Mouse (Mus musculus): ENCODE data around the gene Ampd3. TPM values are rescaled to one million over a fixed set of nuclear protein-coding genes. Genes with fewer than 3 reads are reported as not detected.

The Ampd3 gene
- polyA plus RNA-seq, 1 experiment from 2014 or later, result 8.8 TPM

DNA sequence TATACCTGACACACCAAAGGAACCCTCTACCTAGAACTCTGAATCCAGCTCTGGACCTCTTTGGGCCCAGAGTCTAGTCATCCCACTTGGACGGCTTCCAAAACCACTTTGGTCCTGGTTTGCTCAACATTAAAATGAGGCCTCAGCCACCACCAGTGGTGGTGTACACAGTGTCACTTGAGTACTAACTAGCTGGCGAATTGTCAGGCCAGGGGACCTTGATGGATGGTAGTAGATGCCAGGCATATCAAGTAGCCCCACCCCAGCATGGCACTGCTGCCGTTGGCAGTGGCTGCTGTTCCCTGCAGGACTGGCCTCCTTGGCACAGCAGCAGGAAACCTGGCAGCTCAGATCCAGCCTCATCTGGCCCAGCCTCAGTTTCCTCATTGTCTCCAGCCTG, 36.3 kb downstream of the Ampd3 start:
- 70% methylated on average over 3 of the region's 3 CpGs for WGBS
- no peaks in the 10 kb centered on the region for H3K9me3 ChIP-seq (ENCODE audit: control insufficient read depth, low read length)

GRCm38 (mm10) chr7:110807460-110808030, 39.5 kb downstream of the Ampd3 start:
- no peaks in the 10 kb centered on the region for H3K27me3 ChIP-seq (ENCODE audit: control insufficient read depth, insufficient read depth, low read length)
- no peak overlapping the region for H3K4me2 ChIP-seq (replicated peaks)
- no peak for DNase-seq (ENCODE audit: low spot score)
- H3K36me3 ChIP-seq (replicated peaks; ENCODE audit: control insufficient read depth, insufficient read depth), result peaks cover 10% of the 10 kb centered on the region; the same call in 1 of the 2 replicates
- no peaks in the 10 kb centered on the region for H3K9me3 ChIP-seq (ENCODE audit: control insufficient read depth, low read length)
- ATAC-seq (ENCODE audit: low FRiP score), result no peak
- no peaks in the 10 kb centered on the region for H3K4me1 ChIP-seq (replicated peaks; ENCODE audit: control insufficient read depth, insufficient read depth, low read length)
- H3K9ac ChIP-seq, result no peak overlapping the region
- 89% methylated on average over 13 of the region's 13 CpGs for WGBS
- H3K27ac ChIP-seq, result no peak overlapping the region
- no peak overlapping the region for H3K4me3 ChIP-seq (replicated peaks; ENCODE audit: low read length)

More for the DNA sequence above, 36.3 kb downstream of the Ampd3 start:
- ATAC-seq (ENCODE audit: low FRiP score), result peak; percentile 34; the same call in 1 of the 2 replicates
- H3K27me3 ChIP-seq (ENCODE audit: control insufficient read depth, insufficient read depth, low read length), result no peaks in the 10 kb centered on the region
- peak; percentile 46 for DNase-seq (ENCODE audit: low spot score)
- no peak overlapping the region for H3K27ac ChIP-seq
- H3K36me3 ChIP-seq (replicated peaks; ENCODE audit: control insufficient read depth, insufficient read depth), result no peaks in the 10 kb centered on the region
- H3K9ac ChIP-seq, result no peak overlapping the region
- H3K4me3 ChIP-seq (replicated peaks; ENCODE audit: low read length), result no peak overlapping the region
- H3K4me2 ChIP-seq (replicated peaks), result no peak overlapping the region
- no peaks in the 10 kb centered on the region for H3K4me1 ChIP-seq (replicated peaks; ENCODE audit: control insufficient read depth, insufficient read depth, low read length)

DNA sequence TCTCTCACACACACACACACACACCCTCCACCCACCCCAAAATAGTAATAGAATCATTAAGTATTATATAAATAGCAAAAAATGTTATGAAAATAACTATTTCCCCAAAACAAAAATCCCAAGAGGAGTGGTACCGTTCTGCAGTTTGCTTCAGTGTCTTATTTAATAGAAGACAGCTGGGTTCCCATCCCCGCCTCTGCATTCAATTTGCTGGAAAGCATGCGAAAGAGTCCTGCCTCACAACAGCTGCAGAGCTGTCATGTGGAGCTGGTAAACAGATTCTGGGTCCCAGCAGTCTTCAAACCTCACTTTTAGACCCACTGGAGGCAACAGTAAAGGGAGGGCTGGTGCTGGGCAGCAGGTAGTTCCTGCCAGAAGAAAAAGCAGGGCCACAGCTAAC, 41.0 kb downstream of the Ampd3 start:
- H3K36me3 ChIP-seq (replicated peaks; ENCODE audit: control insufficient read depth, insufficient read depth), result peaks cover 13% of the 10 kb centered on the region; the same call in 1 of the 2 replicates
- H3K27me3 ChIP-seq (ENCODE audit: control insufficient read depth, insufficient read depth, low read length), result no peaks in the 10 kb centered on the region
- H3K4me1 ChIP-seq (replicated peaks; ENCODE audit: control insufficient read depth, insufficient read depth, low read length), result no peaks in the 10 kb centered on the region
- WGBS, result 44% methylated on average over 3 of the region's 3 CpGs
- H3K27ac ChIP-seq, result no peak overlapping the region
- DNase-seq (ENCODE audit: low spot score) (no peak), ATAC-seq (ENCODE audit: low FRiP score) (no peak)
- no peaks in the 10 kb centered on the region for H3K9me3 ChIP-seq (ENCODE audit: control insufficient read depth, low read length)
- H3K4me2 ChIP-seq (replicated peaks), result no peak overlapping the region
- H3K4me3 ChIP-seq (replicated peaks; ENCODE audit: low read length), result no peak overlapping the region
- H3K9ac ChIP-seq, result no peak overlapping the region

DNA sequence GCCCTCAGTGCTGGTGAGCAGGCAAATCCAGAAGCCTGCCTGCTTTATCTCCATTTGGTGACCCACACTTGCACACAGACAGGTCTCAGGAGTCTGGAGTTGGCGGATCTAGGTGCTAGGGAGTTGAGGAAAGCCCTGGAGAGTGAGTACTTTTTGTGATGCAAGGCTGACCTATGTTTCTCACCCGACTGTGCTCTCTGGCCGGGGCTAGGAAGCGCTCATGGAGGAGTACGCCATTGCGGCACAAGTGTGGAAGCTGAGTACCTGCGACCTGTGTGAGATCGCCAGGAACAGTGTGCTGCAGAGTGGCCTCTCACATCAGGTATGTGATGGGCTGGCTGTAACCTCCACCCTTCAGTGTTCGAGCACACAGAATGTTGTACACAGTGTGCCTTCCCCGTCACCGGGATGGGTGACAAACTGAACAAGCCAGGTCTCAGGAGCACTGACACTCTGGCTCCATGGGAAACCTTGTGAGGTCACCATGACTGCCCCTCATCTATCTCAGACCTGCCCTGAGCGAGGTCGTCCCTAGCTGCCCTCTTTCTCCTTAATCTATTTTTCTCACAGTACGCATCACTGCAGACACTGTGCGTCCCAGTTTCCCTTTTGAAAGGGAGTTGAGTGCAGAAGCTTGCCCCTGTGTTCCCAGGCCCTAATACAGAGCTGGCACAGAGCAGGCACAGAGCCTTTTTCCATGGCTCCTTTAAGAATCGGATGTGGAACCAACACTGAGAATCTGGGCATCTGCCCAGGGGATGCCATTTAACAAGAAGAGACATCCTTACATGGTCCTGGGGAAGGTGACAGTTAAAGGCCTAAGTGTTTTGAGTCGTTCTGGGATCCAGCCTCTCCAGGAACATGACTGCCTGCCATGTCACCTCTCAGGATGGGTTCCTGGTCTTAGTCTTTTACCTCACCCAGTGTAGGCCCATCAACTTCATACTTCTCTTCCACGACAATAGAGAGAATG, 41.9 kb downstream of the Ampd3 start:
- Histone ChIP-seq H3K4me2 (replicated peaks) (no peak overlapping the region), H3K36me3 (replicated peaks; ENCODE audit: control insufficient read depth, insufficient read depth) (peaks cover 13% of the 10 kb centered on the region; the same call in 1 of the 2 replicates), H3K27me3 (ENCODE audit: control insufficient read depth, insufficient read depth, low read length) (no peaks in the 10 kb centered on the region), H3K9me3 (ENCODE audit: control insufficient read depth, low read length) (no peaks in the 10 kb centered on the region), H3K27ac (no peak overlapping the region), H3K4me3 (replicated peaks; ENCODE audit: low read length) (no peak overlapping the region), H3K9ac (no peak overlapping the region), H3K4me1 (replicated peaks; ENCODE audit: control insufficient read depth, insufficient read depth, low read length) (no peaks in the 10 kb centered on the region)
- DNase-seq (ENCODE audit: low spot score) (no peak), ATAC-seq (ENCODE audit: low FRiP score) (no peak)
- 81% methylated on average over 18 of the region's 18 CpGs for WGBS

DNA sequence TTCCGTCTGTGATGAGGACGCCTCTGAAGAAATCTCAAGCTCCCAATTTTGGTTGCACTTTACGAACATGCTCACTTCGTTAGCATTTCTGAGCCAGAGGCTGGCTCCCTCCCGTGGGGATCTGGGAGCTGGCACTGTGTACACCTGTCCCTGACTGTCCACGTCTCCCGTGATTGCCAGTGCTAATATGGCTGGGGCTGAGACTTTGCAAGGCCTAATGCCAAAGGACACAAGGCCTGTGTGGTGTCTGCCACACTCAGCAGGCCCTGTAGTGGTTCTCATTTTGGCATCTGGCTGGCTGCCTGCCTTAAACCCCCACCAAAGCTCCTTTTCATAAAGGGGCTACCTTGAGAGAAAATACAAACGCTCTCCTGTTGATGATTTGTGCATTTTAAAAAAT, 43.0 kb downstream of the Ampd3 start:
- Histone ChIP-seq H3K36me3 (replicated peaks; ENCODE audit: control insufficient read depth, insufficient read depth) (peaks cover 13% of the 10 kb centered on the region; the same call in 1 of the 2 replicates), H3K4me1 (replicated peaks; ENCODE audit: control insufficient read depth, insufficient read depth, low read length) (no peaks in the 10 kb centered on the region), H3K4me2 (replicated peaks) (no peak overlapping the region), H3K9ac (no peak overlapping the region), H3K4me3 (replicated peaks; ENCODE audit: low read length) (no peak overlapping the region), H3K27ac (no peak overlapping the region), H3K9me3 (ENCODE audit: control insufficient read depth, low read length) (no peaks in the 10 kb centered on the region), H3K27me3 (ENCODE audit: control insufficient read depth, insufficient read depth, low read length) (no peaks in the 10 kb centered on the region)
- ATAC-seq (ENCODE audit: low FRiP score), result no peak
- WGBS, result 81% methylated on average over 8 of the region's 8 CpGs
- DNase-seq (ENCODE audit: low spot score), result no peak

GRCm38 (mm10) chr7:110811529-110811928, 43.5 kb downstream of the Ampd3 start:
- ATAC-seq (ENCODE audit: low FRiP score) (no peak), DNase-seq (ENCODE audit: low spot score) (no peak)
- Histone ChIP-seq H3K4me1 (replicated peaks; ENCODE audit: control insufficient read depth, insufficient read depth, low read length) (no peaks in the 10 kb centered on the region), H3K4me3 (replicated peaks; ENCODE audit: low read length) (no peak overlapping the region), H3K9me3 (ENCODE audit: control insufficient read depth, low read length) (no peaks in the 10 kb centered on the region), H3K4me2 (replicated peaks) (no peak overlapping the region), H3K27me3 (ENCODE audit: control insufficient read depth, insufficient read depth, low read length) (no peaks in the 10 kb centered on the region), H3K27ac (no peak overlapping the region), H3K9ac (no peak overlapping the region), H3K36me3 (replicated peaks; ENCODE audit: control insufficient read depth, insufficient read depth) (peaks cover 13% of the 10 kb centered on the region; the same call in 1 of the 2 replicates)
- WGBS, result 82% methylated on average over 5 of the region's 5 CpGs

- H3K9me3 ChIP-seq (ENCODE audit: control insufficient read depth, low read length), result no peaks in the 10 kb centered on the region
- H3K36me3 ChIP-seq (replicated peaks; ENCODE audit: control insufficient read depth, insufficient read depth), result peaks cover 13% of the 10 kb centered on the region; the same call in 1 of the 2 replicates
- DNase-seq (ENCODE audit: low spot score) (no peak), ATAC-seq (ENCODE audit: low FRiP score) (no peak)
- H3K4me2 ChIP-seq (replicated peaks), result no peak overlapping the region
- H3K9ac ChIP-seq, result no peak overlapping the region
- no peak overlapping the region for H3K27ac ChIP-seq
- no peak overlapping the region for H3K4me3 ChIP-seq (replicated peaks; ENCODE audit: low read length)
- 100% methylated on average over 1 of the region's 1 CpGs for WGBS
- H3K27me3 ChIP-seq (ENCODE audit: control insufficient read depth, insufficient read depth, low read length), result no peaks in the 10 kb centered on the region
- H3K4me1 ChIP-seq (replicated peaks; ENCODE audit: control insufficient read depth, insufficient read depth, low read length), result no peaks in the 10 kb centered on the region
Observed at GRCm38 (mm10) chr7:110813983-110814382, 46.0 kb downstream of the Ampd3 start.

DNA sequence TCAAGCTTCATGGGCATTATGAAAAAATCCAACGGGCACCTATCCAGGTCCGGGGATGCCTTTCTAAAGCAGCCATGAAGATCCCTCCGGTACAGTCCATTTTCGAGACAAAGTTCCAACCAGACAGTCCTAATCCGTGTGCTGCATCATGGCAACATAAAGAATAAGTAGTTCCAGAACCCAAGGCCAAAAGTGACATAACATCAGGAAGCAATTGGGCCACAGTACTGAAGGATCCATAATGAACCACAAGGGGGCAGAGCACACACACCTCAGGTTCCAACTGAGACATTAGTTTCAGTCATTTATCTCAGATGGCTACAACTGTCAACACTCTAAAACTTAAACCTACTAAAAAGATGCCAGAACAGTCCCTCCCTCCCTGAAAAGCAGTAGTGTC, 48.0 kb downstream of the Ampd3 start:
- no peaks in the 10 kb centered on the region for H3K4me1 ChIP-seq (replicated peaks; ENCODE audit: control insufficient read depth, insufficient read depth, low read length)
- 74% methylated on average over 5 of the region's 5 CpGs for WGBS
- H3K9ac ChIP-seq, result no peak overlapping the region
- H3K4me3 ChIP-seq (replicated peaks; ENCODE audit: low read length), result no peak overlapping the region
- no peaks in the 10 kb centered on the region for H3K27me3 ChIP-seq (ENCODE audit: control insufficient read depth, insufficient read depth, low read length)
- H3K36me3 ChIP-seq (replicated peaks; ENCODE audit: control insufficient read depth, insufficient read depth), result peaks cover 20% of the 10 kb centered on the region
- no peaks in the 10 kb centered on the region for H3K9me3 ChIP-seq (ENCODE audit: control insufficient read depth, low read length)
- DNase-seq (ENCODE audit: low spot score) (peak; percentile 80), ATAC-seq (ENCODE audit: low FRiP score) (no peak)
- H3K27ac ChIP-seq, result no peak overlapping the region
- no peak overlapping the region for H3K4me2 ChIP-seq (replicated peaks)

GRCm38 (mm10) chr7:110818206-110818605, 50.2 kb downstream of the Ampd3 start:
- Histone ChIP-seq H3K4me2 (replicated peaks) (no peak overlapping the region), H3K9ac (no peak overlapping the region), H3K27ac (no peak overlapping the region), H3K36me3 (replicated peaks; ENCODE audit: control insufficient read depth, insufficient read depth) (peaks cover 8% of the 10 kb centered on the region), H3K4me1 (replicated peaks; ENCODE audit: control insufficient read depth, insufficient read depth, low read length) (no peaks in the 10 kb centered on the region), H3K27me3 (ENCODE audit: control insufficient read depth, insufficient read depth, low read length) (no peaks in the 10 kb centered on the region), H3K9me3 (ENCODE audit: control insufficient read depth, low read length) (no peaks in the 10 kb centered on the region), H3K4me3 (replicated peaks; ENCODE audit: low read length) (no peak overlapping the region)
- ATAC-seq (ENCODE audit: low FRiP score), result no peak
- 83% methylated on average over 6 of the region's 6 CpGs for WGBS
- DNase-seq (ENCODE audit: low spot score), result no peak
